Mouse (Mus musculus) testis, adult 2 months (tissue): ENCODE results near the gene Rbms3.

ENCODE experiments used
- CTCF ChIP-seq: fragments of 200-500 bp; IDR thresholded peaks from 2 replicates; pipeline ENCODE4 v1.5.1; 2012; ENCODE audit warnings: low read depth, mild to moderate bottlenecking, inconsistent platforms, low read length, moderate library complexity; ENCODE audit not compliant: control insufficient read depth, insufficient read depth, insufficient replicate concordance
- POLR2A ChIP-seq: fragments of 200-500 bp; IDR thresholded peaks from 2 replicates; pipeline ENCODE4 v1.6.1; 2012; ENCODE audit warnings: low read depth, mild to moderate bottlenecking, inconsistent platforms, low read length, moderate library complexity; ENCODE audit not compliant: control insufficient read depth

DNA sequence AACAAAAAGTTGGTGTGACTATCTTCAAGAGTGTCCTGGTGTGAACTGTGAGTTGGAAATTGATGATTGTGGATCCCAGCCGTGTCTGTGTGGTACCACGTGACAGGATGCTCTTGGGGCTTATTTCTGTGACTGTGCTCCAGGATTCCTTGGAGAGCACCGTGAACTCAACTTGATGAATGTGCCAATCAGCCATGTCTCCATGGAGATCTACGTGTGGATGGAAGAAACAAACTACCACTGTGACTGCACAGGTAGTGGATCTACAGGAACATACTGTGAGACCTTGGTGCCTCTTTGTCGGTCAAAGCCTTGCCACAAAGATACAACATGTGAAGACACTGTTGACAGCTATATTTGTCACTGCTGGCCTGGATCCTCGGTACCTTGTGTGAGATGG, 570.6 kb downstream of the Rbms3 start:
- TF ChIP-seq CTCF (no peak), POLR2A (no peak)
